Mouse (Mus musculus) kidney, embryonic 15.5 days (tissue): Measurements from ENCODE around the gene Frk. TPM values are rescaled to one million over a fixed set of nuclear protein-coding genes. Genes with fewer than 3 reads are reported as not detected.
"Not testable (repeated sequence)": the region's sequence is repeated elsewhere in the genome, so short reads cannot be mapped to it uniquely, and the experiment has no call there.

Experiments
- ATAC-seq: fragments of 200-750 bp; cut with Nextera tagmentation; replicated peaks from 2 replicates; pipeline ENCODE4 v1.8.0; 2017; ENCODE audit warnings: moderate TSS enrichment; ENCODE audit not compliant: low FRiP score
- H3K27ac ChIP-seq: fragments of 300-500 bp; sonication (generic); 2 replicates; pipeline ENCODE4 v1.5.1; 2015; ENCODE audit warnings: mild to moderate bottlenecking, inconsistent platforms
- H3K27me3 ChIP-seq: fragments of 300-500 bp; sonication (generic); 2 replicates; pipeline ENCODE4 v1.6.1; 2015; ENCODE audit warnings: inconsistent platforms
- H3K36me3 ChIP-seq: fragments of 300-500 bp; sonication (generic); 2 replicates; pipeline ENCODE4 v1.6.1; 2015; ENCODE audit warnings: inconsistent platforms
- H3K4me1 ChIP-seq: fragments of 300-500 bp; sonication (generic); 2 replicates; pipeline ENCODE4 v1.6.1; 2015; ENCODE audit warnings: inconsistent platforms
- H3K4me2 ChIP-seq: fragments of 300-500 bp; sonication (generic); 2 replicates; pipeline ENCODE4 v1.6.1; 2015; ENCODE audit warnings: moderate library complexity, mild to moderate bottlenecking, inconsistent platforms
- H3K4me3 ChIP-seq: fragments of 300-500 bp; sonication (generic); replicated peaks from 2 replicates; pipeline ENCODE4 v1.5.1; 2015; ENCODE audit warnings: mild to moderate bottlenecking, inconsistent platforms
- H3K9ac ChIP-seq: fragments of 300-500 bp; sonication (generic); 2 replicates; pipeline ENCODE4 v1.6.1; 2015; ENCODE audit warnings: mild to moderate bottlenecking, inconsistent platforms
- H3K9me3 ChIP-seq: fragments of 300-500 bp; sonication (generic); replicated peaks from 2 replicates; pipeline ENCODE4 v1.6.1; 2016; ENCODE audit warnings: inconsistent platforms
- WGBS: fragments of 180-500 bp; shearing (Covaris S2); methylation state at CpG from one replicate; pipeline ENCODE4 v1.1.7; 2015; ENCODE audit warnings: mixed read lengths; 5-methylcytosine and 5-hydroxymethylcytosine counted together
- polyA plus RNA-seq: library from polyadenylated mRNA; unstranded; fragments of >200 nt; fragmentation: Nextera tagmentation; extraction: Ambion mirVana; gene quantifications from 2 replicates; pipeline ENCODE4 v1.2.1, GENCODE M21; 2015

Frk gene
- polyA plus RNA-seq, result 18.2 and 20.1 TPM in 2 replicates

GRCm38 (mm10) chr10:34483297-34484013, at the start of gene Frk:
Gene Frk (plus strand): TSS chr10:34483399.
- 5% methylated on average over 11 of the region's 11 CpGs for WGBS
- Histone ChIP-seq H3K9ac (peak within 1 kb of the TSS; percentile 58), H3K27ac (peak within 1 kb of the TSS; percentile 95), H3K9me3 (no peaks in the 10 kb centered on the region), H3K4me3 (peak within 1 kb of the TSS; percentile 54), H3K4me1 (peaks cover 20% of the 10 kb centered on the region), H3K36me3 (no peaks in the 10 kb centered on the region), H3K4me2 (peak within 1 kb of the TSS; percentile 61), H3K27me3 (no peaks in the 10 kb centered on the region)
- peak; percentile 96 for ATAC-seq

- not testable (repeated sequence) for ATAC-seq, H3K9ac ChIP-seq, H3K27ac ChIP-seq, H3K36me3 ChIP-seq, H3K4me1 ChIP-seq, H3K9me3 ChIP-seq, H3K4me2 ChIP-seq, H3K27me3 ChIP-seq, H3K4me3 ChIP-seq
- WGBS, result 94% methylated on average over 6 of the region's 14 CpGs
These were observed 49.0 kb upstream of the Frk start for GRCm38 (mm10) chr10:34434191-34434590.

GRCm38 (mm10) chr10:34449469-34449868, 33.7 kb upstream of the Frk start:
- H3K4me3 ChIP-seq, result no peak overlapping the region
- H3K4me1 ChIP-seq, result no peaks in the 10 kb centered on the region
- H3K4me2 ChIP-seq, result no peak overlapping the region
- WGBS, result 71% methylated on average over 1 of the region's 1 CpGs
- no peak overlapping the region for H3K27ac ChIP-seq
- H3K27me3 ChIP-seq, result no peaks in the 10 kb centered on the region
- no peak for ATAC-seq
- no peaks in the 10 kb centered on the region for H3K9me3 ChIP-seq
- no peak overlapping the region for H3K9ac ChIP-seq
- H3K36me3 ChIP-seq, result no peaks in the 10 kb centered on the region

GRCm38 (mm10) chr10:34461451-34461850, 21.7 kb upstream of the Frk start:
- H3K27ac ChIP-seq, result no peak overlapping the region
- H3K36me3 ChIP-seq, result no peaks in the 10 kb centered on the region
- H3K9me3 ChIP-seq, result no peaks in the 10 kb centered on the region
- no peak overlapping the region for H3K9ac ChIP-seq
- H3K4me3 ChIP-seq, result no peak overlapping the region
- H3K4me2 ChIP-seq, result no peak overlapping the region
- ATAC-seq, result no peak
- no peaks in the 10 kb centered on the region for H3K27me3 ChIP-seq
- WGBS, result 64% methylated on average over 4 of the region's 4 CpGs
- no peaks in the 10 kb centered on the region for H3K4me1 ChIP-seq

GRCm38 (mm10) chr10:34464321-34464720, 18.9 kb upstream of the Frk start:
- Histone ChIP-seq H3K9me3 (no peaks in the 10 kb centered on the region), H3K4me2 (no peak overlapping the region), H3K27me3 (no peaks in the 10 kb centered on the region), H3K9ac (no peak overlapping the region), H3K4me3 (no peak overlapping the region), H3K27ac (no peak overlapping the region), H3K36me3 (no peaks in the 10 kb centered on the region), H3K4me1 (no peaks in the 10 kb centered on the region)
- 90% methylated on average over 4 of the region's 4 CpGs for WGBS
- ATAC-seq, result no peak

- H3K27ac ChIP-seq, result no peak overlapping the region
- no peak for ATAC-seq
- no peaks in the 10 kb centered on the region for H3K9me3 ChIP-seq
- no peak overlapping the region for H3K4me2 ChIP-seq
- H3K27me3 ChIP-seq, result no peaks in the 10 kb centered on the region
- no peak overlapping the region for H3K9ac ChIP-seq
- H3K36me3 ChIP-seq, result no peaks in the 10 kb centered on the region
- no peak overlapping the region for H3K4me3 ChIP-seq
- no peaks in the 10 kb centered on the region for H3K4me1 ChIP-seq
- WGBS, result 61% methylated on average over 2 of the region's 2 CpGs
These were observed 14.2 kb upstream of the Frk start for GRCm38 (mm10) chr10:34469037-34469436.

GRCm38 (mm10) chr10:34479942-34480455, 3.2 kb upstream of the Frk start:
- Histone ChIP-seq H3K9ac (no peak overlapping the region), H3K9me3 (no peaks in the 10 kb centered on the region), H3K27me3 (no peaks in the 10 kb centered on the region), H3K27ac (peak overlapping the region; percentile 58; the same call in 1 of the 2 replicates), H3K4me1 (peaks cover 20% of the 10 kb centered on the region), H3K4me2 (no peak overlapping the region), H3K4me3 (no peak overlapping the region), H3K36me3 (no peaks in the 10 kb centered on the region)
- 0 out of 2 replicates have a peak, but pooled peaks have one; percentile 10 for ATAC-seq
- WGBS, result 52% methylated on average over 4 of the region's 4 CpGs

GRCm38 (mm10) chr10:34484014-34484411, 814 bp downstream of the Frk start:
- no peaks in the 10 kb centered on the region for H3K36me3 ChIP-seq
- H3K27me3 ChIP-seq, result no peaks in the 10 kb centered on the region
- peak overlapping the region; percentile 54 for H3K4me3 ChIP-seq
- H3K4me2 ChIP-seq, result peak overlapping the region; percentile 61
- WGBS, result 33% methylated on average over 14 of the region's 14 CpGs
- ATAC-seq, result peak; percentile 64
- peaks cover 20% of the 10 kb centered on the region for H3K4me1 ChIP-seq
- no peaks in the 10 kb centered on the region for H3K9me3 ChIP-seq
- peak overlapping the region; percentile 58 for H3K9ac ChIP-seq
- peak overlapping the region; percentile 95 for H3K27ac ChIP-seq

GRCm38 (mm10) chr10:34485079-34485478, 1.9 kb downstream of the Frk start:
- H3K27ac ChIP-seq, result no peak overlapping the region
- peak overlapping the region; percentile 54 for H3K4me3 ChIP-seq
- no peaks in the 10 kb centered on the region for H3K9me3 ChIP-seq
- H3K4me2 ChIP-seq, result peak overlapping the region; percentile 41
- no peaks in the 10 kb centered on the region for H3K36me3 ChIP-seq
- H3K9ac ChIP-seq, result no peak overlapping the region
- H3K27me3 ChIP-seq, result no peaks in the 10 kb centered on the region
- 51% methylated on average over 4 of the region's 4 CpGs for WGBS
- ATAC-seq, result no peak
- H3K4me1 ChIP-seq, result peaks cover 14% of the 10 kb centered on the region

- Histone ChIP-seq H3K9me3 (no peaks in the 10 kb centered on the region), H3K27ac (no peak overlapping the region), H3K9ac (no peak overlapping the region), H3K36me3 (no peaks in the 10 kb centered on the region), H3K4me3 (no peak overlapping the region), H3K4me2 (no peak overlapping the region), H3K4me1 (peaks cover 6% of the 10 kb centered on the region), H3K27me3 (no peaks in the 10 kb centered on the region)
- no peak for ATAC-seq
- WGBS, result 67% methylated on average over 2 of the region's 2 CpGs
These were observed 24.6 kb downstream of the Frk start for GRCm38 (mm10) chr10:34507807-34508206.

- Histone ChIP-seq H3K9me3 (no peaks in the 10 kb centered on the region), H3K4me1 (peaks cover 11% of the 10 kb centered on the region), H3K27me3 (no peaks in the 10 kb centered on the region), H3K4me2 (no peak overlapping the region), H3K36me3 (no peaks in the 10 kb centered on the region), H3K27ac (no peak overlapping the region), H3K9ac (no peak overlapping the region), H3K4me3 (no peak overlapping the region)
- 57% methylated on average over 1 of the region's 1 CpGs for whole genome bisulfite sequencing
- ATAC-seq, result no peak
These were observed 25.4 kb downstream of the Frk start for GRCm38 (mm10) chr10:34508593-34508992.

- Histone ChIP-seq H3K4me1 (peaks cover 12% of the 10 kb centered on the region), H3K9ac (no peak overlapping the region), H3K27ac (no peak overlapping the region), H3K36me3 (no peaks in the 10 kb centered on the region), H3K27me3 (no peaks in the 10 kb centered on the region), H3K4me3 (no peak overlapping the region), H3K4me2 (no peak overlapping the region), H3K9me3 (no peaks in the 10 kb centered on the region)
- 89% methylated on average over 2 of the region's 2 CpGs for WGBS
- ATAC-seq, result no peak
These were observed 26.1 kb downstream of the Frk start for GRCm38 (mm10) chr10:34509256-34509655.
